Mouse (Mus musculus) layer of hippocampus, adult 18-20 months (tissue): Measurements from ENCODE around the gene Emilin2. TPM values are rescaled to one million over a fixed set of nuclear protein-coding genes. Genes with fewer than 3 reads are reported as not detected.

Experiments
- DNase-seq, 2 experiments: peaks; one replicate each; pipeline ENCODE4 v3.0.0; 2022; ENCODE audit warnings: low spot score in 2 of 2
- total RNA-seq, 2 experiments: library from RNA; stranded (reverse); gene quantifications; 2 replicates each; pipeline ENCODE4 v1.2.3; 2021

The Emilin2 gene
- total RNA-seq, 2 experiments from 2014 or later, result 2.8 to 4.5 TPM

DNA sequence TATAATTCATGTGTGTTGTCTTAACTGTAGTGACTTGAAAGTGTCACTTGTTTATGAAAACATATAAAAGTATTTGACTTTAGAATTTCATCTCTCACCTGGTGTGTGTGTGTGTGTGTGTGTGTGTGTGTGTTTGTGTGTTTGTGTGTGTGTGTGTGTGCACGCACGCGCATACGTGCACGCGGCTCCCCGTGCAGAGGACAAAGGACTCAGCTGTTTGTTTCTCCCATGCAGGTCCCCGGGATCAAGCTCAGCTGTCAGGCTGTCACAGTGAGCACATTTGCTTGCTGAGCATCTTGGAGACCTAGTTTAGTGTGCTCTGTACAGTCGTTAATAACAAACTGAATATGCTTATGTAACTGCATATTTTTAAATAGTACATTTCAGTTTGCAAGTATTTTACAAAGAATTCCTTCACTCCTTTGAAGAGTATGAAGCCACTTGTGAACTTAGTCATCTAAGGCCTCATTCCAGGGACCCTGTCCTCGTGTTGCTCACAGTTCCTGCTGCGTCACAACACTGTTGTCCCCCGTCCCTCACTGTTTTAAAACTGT, 77.7 kb downstream of the Emilin2 start:
- DNase-seq, result no peak

DNA sequence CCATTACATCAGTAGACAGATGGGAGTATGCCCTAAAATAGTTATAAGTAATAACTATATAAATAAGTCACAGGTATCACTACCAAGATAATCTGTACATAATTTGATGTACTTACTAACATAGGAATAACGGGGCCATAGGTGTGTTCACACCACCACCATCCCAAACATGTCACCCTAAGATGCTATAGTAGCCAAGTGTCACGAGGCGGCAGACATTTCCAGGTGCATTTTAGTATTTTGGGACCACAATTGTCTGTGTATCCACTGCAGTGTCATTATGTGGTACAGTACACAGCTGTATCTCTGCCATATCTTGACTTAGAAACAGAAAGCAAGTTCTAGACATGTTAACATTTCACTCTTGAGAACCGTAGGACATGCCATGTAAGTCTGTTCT, 78.6 kb downstream of the Emilin2 start:
- no peak for DNase-seq

DNA sequence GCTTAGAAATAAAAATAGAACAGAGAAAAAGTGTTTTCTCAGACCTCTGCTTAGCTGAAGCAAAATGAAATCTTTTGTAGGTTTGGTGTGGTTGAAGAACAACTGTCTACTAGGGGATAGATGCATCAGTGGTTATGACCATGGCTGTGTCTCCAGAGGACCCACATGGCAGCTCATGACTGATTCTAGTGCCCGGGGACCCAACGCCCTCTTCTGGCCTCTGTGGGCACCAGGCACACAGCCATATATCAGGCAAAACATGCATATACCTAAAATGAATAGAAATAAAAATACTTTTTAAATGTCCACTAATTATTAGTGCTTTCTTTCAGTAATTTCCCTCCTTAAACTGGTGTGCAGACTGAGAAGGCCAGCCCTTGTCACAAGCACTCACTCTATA, 79.8 kb downstream of the Emilin2 start:
- DNase-seq, result no peak

DNA sequence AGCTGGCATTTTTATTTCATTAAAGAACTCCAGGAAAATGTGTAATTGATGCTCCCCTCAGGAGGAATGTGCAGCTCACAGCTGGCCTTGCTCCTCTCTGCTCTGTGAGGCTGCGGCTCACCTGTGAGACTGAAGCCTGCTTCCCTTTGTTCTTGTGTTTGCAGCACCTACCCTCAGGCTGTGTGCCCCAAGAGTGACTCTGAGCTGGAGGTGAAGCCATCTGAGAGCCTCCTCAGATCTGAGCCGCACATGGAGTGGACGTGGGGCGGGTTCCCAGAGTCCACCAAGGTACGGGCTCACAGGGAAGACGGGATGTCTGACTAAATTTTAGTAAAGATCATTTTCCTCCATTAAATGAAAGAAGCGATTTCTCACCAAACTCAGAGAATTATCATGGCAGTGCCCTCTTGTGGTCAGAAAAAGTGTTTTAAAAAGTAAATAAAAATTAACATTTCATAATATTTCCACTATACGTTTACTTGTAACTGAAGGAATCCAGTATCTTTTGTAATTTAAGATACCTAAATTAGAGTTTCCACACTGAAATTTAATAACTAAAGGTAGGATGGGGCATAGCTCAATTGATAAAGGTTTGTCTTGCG, 81.6 kb downstream of the Emilin2 start:
- DNase-seq, result no peak

DNA sequence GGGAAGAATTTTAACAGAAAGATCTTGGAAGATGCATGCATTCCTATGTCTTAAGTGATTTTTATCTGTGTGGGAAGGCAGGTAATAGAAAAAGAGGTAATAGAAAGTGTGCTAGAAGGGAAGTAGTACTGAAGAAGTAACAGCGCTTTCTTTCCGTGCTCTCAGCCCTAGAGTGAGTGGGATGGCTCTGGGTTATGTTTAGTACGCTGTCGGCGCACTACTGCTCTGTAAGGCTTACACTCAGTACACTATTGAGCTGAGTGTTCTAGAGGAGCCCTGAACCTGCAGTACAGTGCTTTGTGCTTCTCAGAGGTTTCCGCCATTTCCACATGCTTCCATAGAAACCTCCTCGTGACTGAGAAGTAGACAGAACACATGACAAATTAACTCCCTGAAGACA, 83.1 kb downstream of the Emilin2 start:
- no peak for DNase-seq

DNA sequence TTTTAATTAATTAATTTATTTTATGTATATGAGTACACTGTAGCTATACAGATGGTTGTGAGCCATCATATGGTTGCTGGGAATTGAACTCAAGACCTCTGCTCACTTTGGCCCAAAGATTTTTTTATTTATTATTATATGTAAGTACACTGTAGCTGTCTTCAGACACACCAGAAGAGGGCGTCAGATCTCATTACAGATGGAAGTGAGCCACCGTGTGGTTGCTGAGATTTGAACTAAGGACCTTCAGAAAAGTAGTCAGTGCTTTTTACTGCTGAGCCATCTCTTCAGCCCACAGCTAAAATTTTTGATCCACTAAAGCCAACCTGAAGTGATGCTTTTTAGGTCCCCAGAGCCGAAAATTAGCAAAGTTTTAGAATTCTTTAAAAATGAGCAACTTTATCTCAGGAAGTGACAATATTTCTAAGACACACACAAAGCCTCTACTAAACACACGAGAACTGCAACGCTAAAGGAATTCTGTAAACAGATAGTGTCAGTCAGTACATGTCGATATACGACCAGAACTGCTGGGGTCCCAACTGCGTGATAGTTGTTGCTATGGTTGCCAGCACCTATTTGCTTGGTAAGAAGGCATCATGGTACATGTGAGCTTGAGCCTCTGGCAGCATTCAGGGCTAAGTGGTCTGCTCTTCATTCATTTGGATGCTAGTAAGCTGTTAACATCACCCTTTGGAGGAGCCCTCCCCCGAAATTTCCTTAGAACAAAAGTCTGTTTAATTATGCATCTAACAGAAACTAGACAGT, 84.5 kb downstream of the Emilin2 start:
- no peak for DNase-seq

DNA sequence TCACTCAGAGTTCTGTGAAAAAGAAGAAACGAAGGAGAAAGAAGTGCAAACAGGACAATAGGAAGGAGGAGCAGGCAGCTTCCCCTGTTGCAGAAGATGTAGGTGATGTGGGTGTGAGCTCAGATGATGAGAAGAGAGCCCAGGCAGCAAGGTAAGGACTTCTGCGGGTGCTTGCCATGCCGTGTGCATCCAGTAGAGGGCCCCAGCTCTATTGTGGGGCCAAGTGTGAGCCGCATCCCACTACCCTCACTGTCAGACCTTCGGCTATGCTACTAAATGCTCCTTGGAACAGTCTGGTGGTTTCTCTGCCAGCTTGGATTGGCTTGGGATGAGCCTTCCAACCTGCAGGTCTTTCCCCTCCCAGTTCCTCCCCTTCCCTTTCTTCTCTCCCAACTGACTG, 86.7 kb downstream of the Emilin2 start:
- DNase-seq, result no peak

DNA sequence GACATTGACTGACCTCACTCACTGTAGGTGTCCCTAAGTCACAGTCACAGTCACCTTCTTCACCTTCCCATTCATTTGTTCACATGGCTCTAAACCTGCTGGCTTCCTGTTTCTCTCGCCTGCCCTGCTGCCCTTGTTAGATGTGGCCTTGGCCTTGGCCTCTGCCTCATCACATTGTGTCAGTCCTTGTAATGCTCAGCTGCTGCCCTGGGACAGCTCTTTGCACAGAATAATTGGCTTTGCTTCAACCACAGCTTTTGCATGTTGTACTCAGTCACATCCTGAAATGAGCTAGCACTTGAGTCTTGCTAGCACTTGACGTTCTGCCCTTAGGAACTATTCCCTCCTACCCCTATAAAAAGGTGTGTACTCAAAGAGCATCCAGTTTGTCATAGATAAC, 87.3 kb downstream of the Emilin2 start:
- DNase-seq, result no peak

DNA sequence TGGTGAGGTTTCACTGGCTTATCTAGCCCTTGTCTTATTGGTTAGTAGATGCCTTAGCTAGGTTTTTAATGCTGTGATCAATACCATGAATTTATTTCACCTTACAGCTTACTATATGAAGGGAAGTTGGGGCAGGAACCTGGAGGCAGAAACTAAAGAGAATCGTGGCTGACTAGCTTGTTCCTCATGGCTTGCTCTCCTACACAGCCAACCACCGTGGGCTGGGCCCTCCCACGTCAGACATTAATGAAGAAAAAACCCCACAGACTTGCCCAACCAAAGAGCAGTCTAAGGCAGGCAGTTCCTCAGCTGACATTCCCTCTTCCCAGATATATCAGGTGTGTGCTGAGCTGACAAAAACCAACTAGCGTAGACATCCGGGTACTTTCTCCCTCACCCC, 88.1 kb downstream of the Emilin2 start:
- DNase-seq, result peak in 1 of 2 experiments; percentile 35

DNA sequence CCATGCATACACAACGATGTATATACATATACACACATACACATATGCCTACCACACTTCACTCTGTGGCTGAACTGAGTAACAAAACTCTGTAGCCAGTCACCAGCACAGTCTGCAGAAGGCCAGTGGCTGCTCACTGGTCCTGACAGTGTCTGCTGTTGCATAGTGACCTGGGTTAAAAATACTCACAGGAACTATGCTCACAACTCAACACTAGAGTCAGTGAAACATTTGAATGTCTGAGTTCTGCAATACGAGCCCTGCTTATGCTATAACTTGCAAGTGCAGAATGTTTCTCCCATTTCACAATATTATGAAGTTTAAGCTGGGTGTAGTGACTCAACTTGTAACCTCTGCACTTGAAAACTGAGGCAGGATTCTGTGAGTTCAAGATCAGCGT, 90.4 kb downstream of the Emilin2 start:
- no peak for DNase-seq

DNA sequence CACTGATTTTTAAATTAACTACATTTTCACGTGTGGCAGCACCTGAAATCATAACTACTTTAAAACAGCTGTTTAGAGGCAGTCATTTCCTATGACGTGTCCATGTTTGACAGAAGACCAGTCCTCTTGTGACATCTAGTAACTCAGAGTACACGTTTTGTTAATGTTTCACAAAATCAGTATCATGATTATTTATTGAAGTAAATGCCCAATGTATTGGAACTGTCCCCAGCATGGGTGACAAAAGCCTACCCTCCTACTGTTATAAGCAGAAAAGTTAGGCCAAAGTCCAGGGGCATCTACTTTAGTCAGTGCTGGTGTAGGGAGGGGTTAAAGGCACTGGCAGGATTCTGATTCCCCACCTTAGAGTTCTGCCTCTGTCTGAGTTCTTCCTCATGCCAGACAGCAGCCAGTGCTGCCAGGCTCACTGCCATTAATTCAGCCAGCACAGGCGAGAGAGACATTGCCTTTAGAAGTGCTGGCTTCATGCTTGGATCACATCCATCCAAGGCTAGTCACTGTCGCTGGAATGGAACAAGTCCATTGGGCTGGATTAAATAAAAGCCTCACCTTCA, 94.6 kb downstream of the Emilin2 start:
- DNase-seq, result no peak

DNA sequence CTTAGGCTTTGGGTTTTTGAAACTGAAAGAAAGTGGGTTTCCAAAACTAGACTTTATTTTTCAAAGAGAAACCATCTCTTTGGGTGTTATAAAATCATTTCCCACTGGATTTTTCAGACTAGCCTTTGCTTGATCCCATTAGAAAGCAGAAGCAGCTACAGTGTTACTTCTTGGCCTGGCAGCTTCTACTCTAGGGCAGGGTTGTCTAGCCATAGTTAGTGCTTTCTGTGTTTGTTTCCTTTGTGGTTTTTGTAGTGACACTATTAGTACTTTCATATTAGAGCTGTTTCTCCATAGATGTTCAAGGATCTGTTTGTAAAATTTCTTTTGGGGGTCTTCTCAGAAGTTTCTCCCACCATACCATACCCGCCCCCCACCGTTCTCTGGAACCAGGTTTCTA, 95.5 kb downstream of the Emilin2 start:
- DNase-seq, result no peak

DNA sequence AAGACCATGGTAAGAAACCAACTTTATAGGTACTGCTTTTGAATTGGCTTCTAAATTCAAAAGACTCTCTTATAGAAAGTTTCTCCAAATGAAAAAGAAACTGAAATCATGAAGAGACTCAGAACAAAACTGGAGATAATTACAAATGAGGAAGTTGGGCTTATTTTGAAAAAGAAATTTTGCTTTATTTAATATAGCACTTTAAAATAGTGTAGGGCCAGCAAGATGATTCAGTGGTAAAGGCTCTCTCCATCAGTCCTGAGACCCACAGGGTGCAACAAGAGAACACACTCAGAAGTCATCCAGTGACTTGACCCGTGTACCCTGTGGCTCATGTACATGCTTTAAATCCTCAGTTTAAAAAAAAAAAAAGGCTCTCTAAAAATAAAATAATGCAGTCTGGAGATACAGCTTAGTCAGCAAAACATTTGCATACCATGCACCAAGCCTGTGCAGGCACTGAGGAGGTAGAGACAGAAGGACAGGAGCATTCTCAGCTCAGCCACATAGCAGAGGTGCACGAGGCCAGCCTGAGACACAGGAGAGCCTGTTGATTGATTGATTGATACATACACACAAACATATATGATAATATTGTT, 96.4 kb downstream of the Emilin2 start:
- no peak for DNase-seq

DNA sequence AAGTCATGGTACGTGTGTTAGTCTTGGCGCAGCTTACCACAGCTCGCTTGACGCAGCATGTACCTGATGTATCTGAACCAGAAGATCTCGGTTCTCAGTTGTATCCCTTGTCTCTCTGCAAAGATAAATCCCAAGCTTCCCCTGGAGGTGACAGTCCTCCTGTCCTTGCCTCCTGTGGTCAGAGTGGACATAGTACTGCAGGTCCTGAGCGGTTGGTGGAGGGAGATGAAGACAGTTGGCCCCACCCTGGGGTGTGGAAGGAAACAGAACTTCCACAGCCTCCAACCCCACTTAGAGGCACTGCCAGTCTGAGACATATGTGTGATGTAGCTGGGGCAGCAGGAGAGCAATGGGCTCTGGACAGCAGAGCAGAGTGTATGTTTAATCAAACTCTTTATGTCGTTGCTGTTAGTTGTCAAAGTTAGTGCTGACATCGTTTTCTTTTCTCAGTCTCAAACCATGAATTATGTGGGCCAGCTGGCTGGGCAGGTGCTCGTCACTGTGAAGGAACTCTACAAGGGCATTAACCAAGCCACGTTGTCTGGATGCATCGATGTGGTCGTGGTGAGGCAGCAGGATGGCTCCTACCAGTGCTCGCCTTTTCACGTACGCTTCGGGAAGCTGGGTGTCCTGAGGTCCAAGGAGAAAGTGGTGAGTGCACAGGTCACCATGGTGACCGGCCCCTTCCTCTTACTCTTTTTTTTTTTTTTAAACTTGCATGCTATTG, 97.1 kb downstream of the Emilin2 start:
- no peak for DNase-seq

DNA sequence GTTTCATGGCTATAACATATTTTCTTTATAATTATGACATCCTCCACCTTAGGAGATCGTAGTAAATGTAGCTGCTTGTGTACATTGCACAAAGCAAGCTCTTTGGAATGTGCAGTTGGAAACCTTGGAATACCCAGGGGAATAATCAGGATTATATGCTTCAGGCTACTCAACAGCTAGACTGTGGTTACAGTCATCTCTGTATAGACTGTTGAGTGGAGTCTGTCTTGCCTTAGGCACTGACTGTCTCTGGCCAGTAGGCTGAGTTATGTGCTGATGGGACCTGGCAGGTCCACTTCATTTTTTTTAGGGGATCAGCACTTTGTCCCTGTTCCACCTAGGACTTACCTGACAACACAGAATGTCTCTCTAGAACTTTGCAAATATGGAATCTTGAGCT, 98.1 kb downstream of the Emilin2 start:
- DNase-seq, result no peak

DNA sequence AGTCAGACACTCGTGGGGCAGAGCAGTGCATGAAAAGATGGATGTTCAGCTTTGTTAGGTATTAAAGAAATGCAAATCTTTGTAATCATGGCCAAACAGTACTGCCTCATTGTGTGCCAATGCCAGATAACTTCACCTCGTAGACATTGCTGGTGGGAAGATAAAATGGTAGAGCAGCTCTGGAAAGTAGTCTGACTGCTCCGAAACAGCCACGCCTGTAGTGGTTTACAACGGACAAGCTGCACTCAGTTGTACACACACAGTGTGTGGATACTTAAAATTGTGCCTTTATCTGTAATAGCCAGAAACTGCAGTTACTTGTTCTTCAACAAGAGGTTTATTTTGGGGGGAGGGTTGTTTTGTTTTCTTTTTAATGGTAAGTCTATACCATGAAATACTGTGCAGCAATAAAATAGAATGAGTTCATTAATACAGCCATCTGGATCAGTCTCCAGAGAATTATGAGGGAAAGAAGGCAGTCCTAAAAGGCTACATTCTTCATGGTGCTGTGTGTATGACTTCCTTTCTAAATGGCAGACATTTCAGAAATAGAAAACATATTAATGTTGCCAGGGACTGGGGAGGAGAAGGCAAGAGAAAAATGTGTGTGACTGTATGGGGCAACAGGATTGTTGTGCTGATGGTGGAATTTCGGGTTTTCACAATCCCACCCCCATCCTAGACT, 99.7 kb downstream of the Emilin2 start:
- no peak for DNase-seq

DNA sequence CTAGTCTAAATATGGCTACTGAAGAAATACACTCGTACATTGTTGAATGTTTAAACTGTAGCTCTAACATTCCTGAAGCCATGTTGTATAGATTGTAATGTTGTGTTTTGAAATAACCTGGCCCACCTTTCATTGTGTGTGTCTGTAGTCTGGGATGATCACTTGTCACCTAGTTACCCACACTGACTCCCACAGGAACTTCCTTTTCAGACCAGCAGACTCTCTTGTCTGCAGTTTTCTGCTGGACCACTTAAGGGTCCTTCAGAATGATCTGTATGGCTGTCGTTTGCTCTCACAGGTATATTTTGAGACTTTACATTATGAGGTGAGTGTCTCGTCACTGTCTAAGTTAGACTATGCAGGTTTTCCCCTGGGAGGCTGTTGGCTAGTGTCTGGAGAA, 101.8 kb downstream of the Emilin2 start:
- DNase-seq, result no peak

DNA sequence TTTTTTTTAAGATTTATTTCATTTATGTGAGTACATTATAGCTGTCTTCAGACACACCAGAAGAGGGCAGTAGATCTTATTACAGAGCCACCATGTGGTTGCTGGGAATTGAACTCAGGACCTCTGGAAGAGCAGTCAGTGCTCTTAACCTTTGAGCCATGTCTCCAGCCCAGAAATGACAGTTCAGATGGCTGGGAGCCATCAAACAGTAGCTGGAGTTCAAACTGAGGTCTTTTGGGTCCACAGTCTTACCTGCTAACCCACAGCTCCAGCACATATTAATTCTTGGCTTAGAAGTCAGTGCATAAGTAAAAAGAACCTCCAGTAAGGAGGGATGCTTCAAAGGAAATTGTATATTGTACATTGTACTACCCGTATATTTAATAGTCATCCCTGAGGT, 102.9 kb downstream of the Emilin2 start:
- DNase-seq, result no peak

DNA sequence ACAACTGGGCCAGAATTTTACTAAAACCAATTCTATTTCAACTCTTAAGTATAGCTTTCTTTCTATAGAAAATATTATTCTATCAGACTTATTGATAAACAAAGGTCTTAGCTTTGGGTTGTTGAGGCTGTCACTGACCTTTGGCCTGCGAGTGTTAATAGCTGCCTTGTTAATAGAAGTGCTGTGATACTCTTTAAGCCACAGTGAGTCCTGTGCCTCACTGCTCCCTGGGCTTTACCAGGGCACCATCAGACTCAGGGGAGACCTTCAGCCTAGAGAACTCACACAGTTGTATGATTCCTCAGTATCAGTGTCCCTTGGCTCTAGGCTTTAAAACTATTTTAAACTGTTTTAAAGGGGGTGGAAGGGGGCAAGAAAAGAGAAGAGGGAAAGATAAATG, 103.4 kb downstream of the Emilin2 start:
- no peak for DNase-seq

DNA sequence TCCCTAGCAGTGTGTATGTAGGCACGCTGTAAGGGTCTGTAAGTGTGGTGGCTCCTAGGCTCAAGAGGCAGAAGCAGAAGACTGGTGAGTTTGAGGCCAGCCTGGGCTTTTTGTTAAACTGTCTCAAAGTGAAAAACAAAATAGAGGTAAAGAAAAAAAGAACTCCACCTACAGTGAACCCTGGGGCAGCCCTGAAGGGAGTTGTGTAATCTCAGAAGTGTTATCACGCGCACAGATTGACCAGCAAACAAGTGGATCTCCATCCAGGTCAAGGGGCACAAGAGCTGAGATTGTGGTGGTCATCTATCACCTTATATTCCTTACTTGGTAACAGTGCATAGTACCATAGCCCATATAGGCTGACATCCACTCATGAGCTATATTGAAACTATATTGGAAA, 104.5 kb downstream of the Emilin2 start:
- no peak for DNase-seq
